Mouse (Mus musculus): ENCODE results near the gene Omt2a. TPM values are rescaled to one million over a fixed set of nuclear protein-coding genes. Genes with fewer than 3 reads are reported as not detected.
"Not testable (repeated sequence)": the region's sequence is repeated elsewhere in the genome, so short reads cannot be mapped to it uniquely, and the experiment has no call there.

Omt2a gene
- not detected in 2 replicates for polyA plus RNA-seq (2015; fragmentation: Nextera tagmentation; extraction: Ambion mirVana)

GRCm38 (mm10) chr9:78314696-78315095 lies at the start of gene Omt2a:
TSS of gene Omt2a (minus strand) at chr9:78314796.
- no peaks in the 10 kb centered on the region for H3K4me1 ChIP-seq
- 57% methylated on average over 2 of the region's 2 CpGs for WGBS
- H3K4me3 ChIP-seq: no peak within 1 kb of the TSS
- no peak within 1 kb of the TSS for H3K9ac ChIP-seq
- ATAC-seq (ENCODE audit: extremely low read depth, insufficient number of reproducible peaks, low FRiP score, low TSS enrichment): no peak
- H3K36me3 ChIP-seq: no peaks in the 10 kb centered on the region
- no peak within 1 kb of the TSS for H3K4me2 ChIP-seq
- no peaks in the 10 kb centered on the region for H3K27me3 ChIP-seq (replicated peaks)
- H3K9me3 ChIP-seq: no peaks in the 10 kb centered on the region
- no peak within 1 kb of the TSS for H3K27ac ChIP-seq (replicated peaks)

GRCm38 (mm10) chr9:78363374-78363773 lies 48.8 kb upstream of the Omt2a start:
- Histone ChIP-seq H3K27ac (replicated peaks) (no peak overlapping the region), H3K27me3 (replicated peaks) (no peaks in the 10 kb centered on the region), H3K4me1 (no peaks in the 10 kb centered on the region), H3K9ac (no peak overlapping the region), H3K4me2 (no peak overlapping the region), H3K36me3 (no peaks in the 10 kb centered on the region), H3K9me3 (no peaks in the 10 kb centered on the region), H3K4me3 (no peak overlapping the region)
- WGBS: 64% methylated on average over 6 of the region's 6 CpGs
- no peak for ATAC-seq (ENCODE audit: extremely low read depth, insufficient number of reproducible peaks, low FRiP score, low TSS enrichment)

GRCm38 (mm10) chr9:78360484-78360872 lies 45.9 kb upstream of the Omt2a start:
- Histone ChIP-seq H3K4me1 (no peaks in the 10 kb centered on the region), H3K27ac (replicated peaks) (no peak overlapping the region), H3K9ac (no peak overlapping the region), H3K9me3 (no peaks in the 10 kb centered on the region), H3K27me3 (replicated peaks) (no peaks in the 10 kb centered on the region), H3K36me3 (no peaks in the 10 kb centered on the region), H3K4me3 (no peak overlapping the region), H3K4me2 (no peak overlapping the region)
- WGBS: 34% methylated on average over 2 of the region's 2 CpGs
- ATAC-seq (ENCODE audit: extremely low read depth, insufficient number of reproducible peaks, low FRiP score, low TSS enrichment): no peak

GRCm38 (mm10) chr9:78359750-78360483 lies 45.3 kb upstream of the Omt2a start:
- no peaks in the 10 kb centered on the region for H3K27me3 ChIP-seq (replicated peaks)
- H3K9me3 ChIP-seq: no peaks in the 10 kb centered on the region
- H3K9ac ChIP-seq: no peak overlapping the region
- no peak for ATAC-seq (ENCODE audit: extremely low read depth, insufficient number of reproducible peaks, low FRiP score, low TSS enrichment)
- H3K4me2 ChIP-seq: no peak overlapping the region
- H3K27ac ChIP-seq (replicated peaks): no peak overlapping the region
- WGBS: 73% methylated on average over 6 of the region's 6 CpGs
- no peaks in the 10 kb centered on the region for H3K36me3 ChIP-seq
- no peak overlapping the region for H3K4me3 ChIP-seq
- no peaks in the 10 kb centered on the region for H3K4me1 ChIP-seq

GRCm38 (mm10) chr9:78358053-78358452 lies 43.5 kb upstream of the Omt2a start:
- H3K4me1 ChIP-seq: no peaks in the 10 kb centered on the region
- H3K27ac ChIP-seq (replicated peaks): no peak overlapping the region
- H3K9ac ChIP-seq: no peak overlapping the region
- no peaks in the 10 kb centered on the region for H3K27me3 ChIP-seq (replicated peaks)
- no peak overlapping the region for H3K4me3 ChIP-seq
- H3K9me3 ChIP-seq: no peaks in the 10 kb centered on the region
- no peak for ATAC-seq (ENCODE audit: extremely low read depth, insufficient number of reproducible peaks, low FRiP score, low TSS enrichment)
- H3K4me2 ChIP-seq: no peak overlapping the region
- H3K36me3 ChIP-seq: no peaks in the 10 kb centered on the region
- WGBS: 12% methylated on average over 9 of the region's 9 CpGs

- H3K27me3 ChIP-seq (replicated peaks): no peaks in the 10 kb centered on the region
- H3K4me3 ChIP-seq: no peak within 1 kb of the TSS
- ATAC-seq (ENCODE audit: extremely low read depth, insufficient number of reproducible peaks, low FRiP score, low TSS enrichment): no peak
- no peak within 1 kb of the TSS for H3K9ac ChIP-seq
- H3K9me3 ChIP-seq: no peaks in the 10 kb centered on the region
- no peaks in the 10 kb centered on the region for H3K4me1 ChIP-seq
- 82% methylated on average over 8 of the region's 8 CpGs for WGBS
- no peak within 1 kb of the TSS for H3K27ac ChIP-seq (replicated peaks)
- no peaks in the 10 kb centered on the region for H3K36me3 ChIP-seq
- H3K4me2 ChIP-seq: no peak within 1 kb of the TSS
Observed at GRCm38 (mm10) chr9:78355611-78356010, 41.0 kb upstream of the Omt2a start, which contains the start of gene Gsta2. TSS of gene Gsta2 (minus strand) at chr9:78355788.

GRCm38 (mm10) chr9:78354665-78355578 lies 40.3 kb upstream of the Omt2a start:
- Histone ChIP-seq H3K27me3 (replicated peaks) (no peaks in the 10 kb centered on the region), H3K4me3 (no peak overlapping the region), H3K9ac (no peak overlapping the region), H3K27ac (replicated peaks) (no peak overlapping the region), H3K36me3 (no peaks in the 10 kb centered on the region), H3K4me1 (no peaks in the 10 kb centered on the region), H3K4me2 (no peak overlapping the region), H3K9me3 (no peaks in the 10 kb centered on the region)
- no peak for ATAC-seq (ENCODE audit: extremely low read depth, insufficient number of reproducible peaks, low FRiP score, low TSS enrichment)
- WGBS: 70% methylated on average over 11 of the region's 11 CpGs

- H3K9ac ChIP-seq: no peak overlapping the region
- H3K4me2 ChIP-seq: no peak overlapping the region
- H3K9me3 ChIP-seq: no peaks in the 10 kb centered on the region
- H3K36me3 ChIP-seq: no peaks in the 10 kb centered on the region
- no peak for ATAC-seq (ENCODE audit: extremely low read depth, insufficient number of reproducible peaks, low FRiP score, low TSS enrichment)
- H3K27ac ChIP-seq (replicated peaks): no peak overlapping the region
- H3K4me1 ChIP-seq: no peaks in the 10 kb centered on the region
- H3K27me3 ChIP-seq (replicated peaks): no peaks in the 10 kb centered on the region
- WGBS: 62% methylated on average over 6 of the region's 6 CpGs
- H3K4me3 ChIP-seq: no peak overlapping the region
Observed at GRCm38 (mm10) chr9:78351504-78352220, 37.1 kb upstream of the Omt2a start.

- not testable (repeated sequence) for H3K27ac ChIP-seq (replicated peaks); H3K9ac ChIP-seq; H3K36me3 ChIP-seq; H3K4me3 ChIP-seq; H3K4me2 ChIP-seq; ATAC-seq (ENCODE audit: extremely low read depth, insufficient number of reproducible peaks, low FRiP score, low TSS enrichment); H3K27me3 ChIP-seq (replicated peaks); H3K9me3 ChIP-seq; H3K4me1 ChIP-seq
Observed at GRCm38 (mm10) chr9:78350007-78350406, 35.4 kb upstream of the Omt2a start.

GRCm38 (mm10) chr9:78349141-78349540 lies 34.5 kb upstream of the Omt2a start:
- not testable (repeated sequence) for H3K9me3 ChIP-seq; H3K9ac ChIP-seq; H3K4me1 ChIP-seq; H3K27ac ChIP-seq (replicated peaks); ATAC-seq (ENCODE audit: extremely low read depth, insufficient number of reproducible peaks, low FRiP score, low TSS enrichment); H3K4me3 ChIP-seq; H3K27me3 ChIP-seq (replicated peaks); H3K4me2 ChIP-seq; H3K36me3 ChIP-seq
- 81% methylated on average over 3 of the region's 3 CpGs for WGBS
